ENCODE assay signal across 8 mouse cellular contexts in the genomic region with DNA sequence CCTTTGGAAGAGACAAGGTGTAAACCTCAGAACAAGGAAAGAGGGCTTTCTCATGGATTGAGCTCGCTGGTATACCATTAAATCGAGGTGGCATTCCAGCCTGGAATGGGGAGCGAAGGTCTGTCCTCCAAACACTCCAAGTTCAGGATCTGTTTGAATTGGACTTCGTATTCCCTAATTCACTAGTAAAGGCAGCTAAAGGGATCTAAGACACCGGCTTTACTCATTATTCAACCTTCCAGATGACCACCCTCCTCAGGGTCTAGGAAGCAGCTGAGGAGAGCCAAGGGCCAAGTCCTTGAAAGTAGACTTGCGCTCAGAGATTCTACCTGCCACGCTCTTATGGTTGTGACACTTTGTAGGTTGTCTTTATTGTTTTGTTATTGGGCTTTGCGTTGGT. TPM values are rescaled to one million over a fixed set of nuclear protein-coding genes. Genes with fewer than 3 reads are reported as not detected.
DNase-seq lines count a peak whose midpoint lies in the region; ATAC-seq and TF ChIP-seq lines count a peak whose summit lies in the region.
"Not testable (repeated sequence)": the region's sequence is repeated elsewhere in the genome, so short reads cannot be mapped to it uniquely, and the experiment has no call there.
"Had no signal": no experiment of that assay in that cellular context is flagged by ENCODE, and none has a peak within 500 bp of the region (broad histone marks: within the 10 kb centered on the region; RNA-seq: fewer than 3 reads in every experiment).

No protein-coding gene starts in this region.

- not testable (repeated sequence) for DNase-seq in hindbrain, postnatal 0 days (ENCODE audit: low spot score); kidney, postnatal 0 days (ENCODE audit: low spot score); lung, embryonic 14.5 days

- not testable (repeated sequence) for H3K4me1 ChIP-seq in embryonic facial prominence, embryonic 13.5 days; heart, embryonic 15.5 days (replicated peaks); hindbrain, postnatal 0 days (ENCODE audit: insufficient read depth, low read length); kidney, postnatal 0 days (replicated peaks; ENCODE audit: insufficient read depth, low read length); lung, embryonic 14.5 days (ENCODE audit: insufficient read depth)
- H3K4me1 ChIP-seq in forebrain, embryonic 16.5 days (replicated peaks; ENCODE audit: control insufficient read depth, insufficient read depth, low read length): peaks cover 25% of the 10 kb centered on the region
- H3K4me1 ChIP-seq in midbrain, embryonic 15.5 days: peaks cover 14% of the 10 kb centered on the region

- not testable (repeated sequence) for H3K27ac ChIP-seq in embryonic facial prominence, embryonic 13.5 days; heart, embryonic 15.5 days; kidney, postnatal 0 days; lung, embryonic 14.5 days (ENCODE audit: low read depth)
- H3K27ac ChIP-seq in forebrain, embryonic 16.5 days (ENCODE audit: low read length): peak overlapping the region; percentile 58
- H3K27ac ChIP-seq in hindbrain, postnatal 0 days: peak overlapping the region; percentile 66
- 0 out of 2 replicates have a peak overlapping the region, but pooled peaks have one; percentile 15 for H3K27ac ChIP-seq in midbrain, embryonic 15.5 days

- not testable (repeated sequence) for ATAC-seq in embryonic facial prominence, embryonic 13.5 days (ENCODE audit: insufficient number of reproducible peaks, insufficient read depth, low FRiP score, low TSS enrichment, low read depth); forebrain, embryonic 16.5 days; heart, embryonic 15.5 days (replicated peaks; ENCODE audit: insufficient number of reproducible peaks, insufficient read depth, low FRiP score, low read depth); hindbrain, postnatal 0 days; kidney, postnatal 0 days (replicated peaks; ENCODE audit: low FRiP score, low read depth); lung, embryonic 14.5 days (ENCODE audit: insufficient read depth); midbrain, embryonic 15.5 days (replicated peaks)

- H3K36me3 ChIP-seq in embryonic facial prominence, embryonic 13.5 days; forebrain, embryonic 16.5 days (ENCODE audit: control insufficient read depth, insufficient read depth); heart, embryonic 15.5 days; hindbrain, postnatal 0 days (ENCODE audit: insufficient read depth, low read length); kidney, postnatal 0 days (ENCODE audit: insufficient read depth, low read length); lung, embryonic 14.5 days (ENCODE audit: insufficient read depth); midbrain, embryonic 15.5 days (replicated peaks): not testable (repeated sequence)

- peaks cover 54% of the 10 kb centered on the region for H3K27me3 ChIP-seq in embryonic facial prominence, embryonic 13.5 days
- not testable (repeated sequence) for H3K27me3 ChIP-seq in forebrain, embryonic 16.5 days (replicated peaks; ENCODE audit: control insufficient read depth, insufficient read depth, low read length); hindbrain, postnatal 0 days (ENCODE audit: insufficient read depth, low read length); kidney, postnatal 0 days (ENCODE audit: insufficient read depth, low read length); midbrain, embryonic 15.5 days (replicated peaks)
- peaks cover 18% of the 10 kb centered on the region for H3K27me3 ChIP-seq in heart, embryonic 15.5 days
- peaks cover 23% of the 10 kb centered on the region for H3K27me3 ChIP-seq in lung, embryonic 14.5 days (ENCODE audit: insufficient read depth, low read length)

- not testable (repeated sequence) for TF ChIP-seq CTCF in hindbrain, postnatal 0 days (IDR thresholded peaks at IDR 0.05; ENCODE audit: low read depth); kidney, postnatal 0 days (IDR thresholded peaks at IDR 0.05; ENCODE audit: low read depth); lung, embryonic 14.5 days (IDR thresholded peaks at IDR 0.05; ENCODE audit: low read depth)

- peak overlapping the region; percentile 41 for H3K4me2 ChIP-seq in embryonic facial prominence, embryonic 13.5 days
- H3K4me2 ChIP-seq in forebrain, embryonic 16.5 days (ENCODE audit: low read length): peak overlapping the region; percentile 81
- H3K4me2 ChIP-seq in heart, embryonic 15.5 days: peak overlapping the region; percentile 23; the same call in 1 of the 2 replicates
- peak overlapping the region; percentile 54 for H3K4me2 ChIP-seq in hindbrain, postnatal 0 days (ENCODE audit: low read depth, low read length)
- peak overlapping the region; percentile 47 for H3K4me2 ChIP-seq in kidney, postnatal 0 days (ENCODE audit: low read length)
- H3K4me2 ChIP-seq in lung, embryonic 14.5 days: peak overlapping the region; percentile 37
- H3K4me2 ChIP-seq in midbrain, embryonic 15.5 days: peak overlapping the region; percentile 66

- not testable (repeated sequence) for H3K9me3 ChIP-seq in embryonic facial prominence, embryonic 13.5 days; forebrain, embryonic 16.5 days (ENCODE audit: control insufficient read depth, low read length); heart, embryonic 15.5 days (replicated peaks); hindbrain, postnatal 0 days (ENCODE audit: low read length); kidney, postnatal 0 days (replicated peaks; ENCODE audit: low read length); lung, embryonic 14.5 days (ENCODE audit: low read depth, low read length); midbrain, embryonic 15.5 days

- H3K9ac ChIP-seq in embryonic facial prominence, embryonic 13.5 days; heart, embryonic 15.5 days; kidney, postnatal 0 days (ENCODE audit: low read depth, low read length); lung, embryonic 14.5 days: not testable (repeated sequence)
- peak overlapping the region; percentile 49 for H3K9ac ChIP-seq in forebrain, embryonic 16.5 days (replicated peaks; ENCODE audit: low read depth, low read length)
- peak overlapping the region; percentile 46 for H3K9ac ChIP-seq in hindbrain, postnatal 0 days (replicated peaks; ENCODE audit: low read length)
- peak overlapping the region; percentile 32; the same call in 1 of the 2 replicates for H3K9ac ChIP-seq in midbrain, embryonic 15.5 days

- 37% methylated on average over 8 of the region's 8 CpGs for WGBS in embryonic facial prominence, embryonic 13.5 days
- 29% methylated on average over 8 of the region's 8 CpGs for WGBS in forebrain, embryonic 16.5 days
- WGBS in heart, embryonic 15.5 days: 50% methylated on average over 8 of the region's 8 CpGs
- WGBS in hindbrain, postnatal 0 days: 32% methylated on average over 8 of the region's 8 CpGs
- WGBS in kidney, postnatal 0 days: 34% methylated on average over 8 of the region's 8 CpGs
- 42% methylated on average over 8 of the region's 8 CpGs for WGBS in lung, embryonic 14.5 days
- 25% methylated on average over 8 of the region's 8 CpGs for WGBS in midbrain, embryonic 15.5 days

- H3K4me3 ChIP-seq in embryonic facial prominence, embryonic 13.5 days: peak overlapping the region; percentile 20
- H3K4me3 ChIP-seq in forebrain, embryonic 16.5 days (replicated peaks; ENCODE audit: low read length): peak overlapping the region; percentile 51
- not testable (repeated sequence) for H3K4me3 ChIP-seq in heart, embryonic 15.5 days
- H3K4me3 ChIP-seq in hindbrain, postnatal 0 days (ENCODE audit: low read length): peak overlapping the region; percentile 42
- H3K4me3 ChIP-seq in kidney, postnatal 0 days (replicated peaks; ENCODE audit: low read depth, low read length): peak overlapping the region; percentile 23
- peak overlapping the region; percentile 5; the same call in 1 of the 2 replicates for H3K4me3 ChIP-seq in lung, embryonic 14.5 days (ENCODE audit: low read depth, low read length)
- peak overlapping the region; percentile 42 for H3K4me3 ChIP-seq in midbrain, embryonic 15.5 days

RNA-seq across cellular contexts. Expression of gene Tmem178, which starts 1.1 kb away (rescaled TPM):
- 4.7 and 6.8 TPM in 2 replicates for polyA plus RNA-seq in embryonic facial prominence, embryonic 13.5 days (2015; fragmentation: Nextera tagmentation; extraction: Ambion mirVana)
- 36.3 and 41.4 TPM in 2 replicates for polyA plus RNA-seq in forebrain, embryonic 16.5 days (2015; fragmentation: Nextera tagmentation; extraction: Ambion mirVana)
- polyA plus RNA-seq in heart, embryonic 15.5 days (2015; fragmentation: Nextera tagmentation; extraction: Ambion mirVana): 5.5 TPM in 2 replicates
- 48.8 and 49.9 TPM in 2 replicates for total RNA-seq in hindbrain, postnatal 0 days (2014; rRNA removed)
- 36.9 and 37.4 TPM in 2 replicates for polyA plus RNA-seq in hindbrain, postnatal 0 days (2015; fragmentation: Nextera tagmentation; extraction: Ambion mirVana)
- 41.8 and 46.0 TPM in 2 replicates for polyA plus RNA-seq in kidney, postnatal 0 days (2015; fragmentation: Nextera tagmentation; extraction: Ambion mirVana)
- 13.6 and 14.5 TPM in 2 replicates for polyA plus RNA-seq in lung, embryonic 14.5 days (2014; fragmentation: Nextera tagmentation; extraction: Ambion mirVana)
- polyA plus RNA-seq in midbrain, embryonic 15.5 days (2015; fragmentation: Nextera tagmentation; extraction: Ambion mirVana): 23.5 and 24.7 TPM in 2 replicates
- polyA plus RNA-seq: inflammation-experienced regulatory T-cells, adult 6 months had no signal

Comparison
In these comparisons a context has a peak if more than half of its experiments do, and no peak if none do; other contexts are left out.
1. H3K4me2 ChIP-seq: peak in every context shown above with its lines; median percentile 81 in forebrain, embryonic 16.5 days; 66 in midbrain, embryonic 15.5 days; 54 in hindbrain, postnatal 0 days; 47 in kidney, postnatal 0 days; 41 in embryonic facial prominence, embryonic 13.5 days; 37 in lung, embryonic 14.5 days; 23 in heart, embryonic 15.5 days.